Mouse (Mus musculus) limb, embryonic 11.5 days (tissue): Measurements from ENCODE around the gene Ppm1l. TPM values are rescaled to one million over a fixed set of nuclear protein-coding genes. Genes with fewer than 3 reads are reported as not detected.
"Not testable (repeated sequence)": the region's sequence is repeated elsewhere in the genome, so short reads cannot be mapped to it uniquely, and the experiment has no call there.

Experiments
- ATAC-seq: fragments of 200-750 bp; cut with Nextera tagmentation; 2 replicates; pipeline ENCODE4 v1.8.0; 2017; ENCODE audit warnings: low read depth; ENCODE audit not compliant: insufficient number of reproducible peaks, low FRiP score, low TSS enrichment
- DNase-seq: peaks from one replicate; pipeline ENCODE4 v3.0.0-alpha.2; 2015; ENCODE audit warnings: low spot score
- H3K27ac ChIP-seq: fragments of 300-500 bp; sonication (generic); replicated peaks from 2 replicates; pipeline ENCODE4 v1.5.1; 2014; ENCODE audit warnings: low read depth, mild to moderate bottlenecking, low read length
- H3K27me3 ChIP-seq: fragments of 300-500 bp; sonication (generic); 2 replicates; pipeline ENCODE4 v1.6.1; 2014; ENCODE audit warnings: mild to moderate bottlenecking, low read length, mixed read lengths; ENCODE audit not compliant: control insufficient read depth, insufficient read depth
- H3K36me3 ChIP-seq: fragments of 300-500 bp; sonication (generic); 2 replicates; pipeline ENCODE4 v1.6.1; 2014; ENCODE audit warnings: mild to moderate bottlenecking, low read length, moderate library complexity, mixed read lengths; ENCODE audit not compliant: control insufficient read depth, insufficient read depth
- H3K4me1 ChIP-seq: fragments of 300-500 bp; sonication (generic); 2 replicates; pipeline ENCODE4 v1.6.1; 2014; ENCODE audit warnings: low read length, mixed read lengths; ENCODE audit not compliant: control insufficient read depth, insufficient read depth
- H3K4me2 ChIP-seq: fragments of 300-500 bp; sonication (generic); 2 replicates; pipeline ENCODE4 v1.6.1; 2014; ENCODE audit warnings: low read depth, mild to moderate bottlenecking, moderate library complexity; ENCODE audit not compliant: severe bottlenecking
- H3K4me3 ChIP-seq: fragments of 300-500 bp; sonication (generic); 2 replicates; pipeline ENCODE4 v1.5.1; 2014; ENCODE audit warnings: low read depth, low read length
- H3K9ac ChIP-seq: fragments of 300-500 bp; sonication (generic); 2 replicates; pipeline ENCODE4 v1.6.1; 2014; ENCODE audit warnings: mild to moderate bottlenecking, low read length
- H3K9me3 ChIP-seq: fragments of 300-500 bp; sonication (generic); 2 replicates; pipeline ENCODE4 v1.6.1; 2016; ENCODE audit warnings: low read length; ENCODE audit not compliant: control insufficient read depth
- WGBS: fragments of 180-500 bp; shearing (Covaris S2); extraction: QIAGEN DNeasy Blood & Tissue Kit; methylation state at CpG from one replicate; pipeline ENCODE4 v1.1.7; 2014; 5-methylcytosine and 5-hydroxymethylcytosine counted together
- polyA plus RNA-seq: library from polyadenylated mRNA; unstranded; fragments of >200 nt; fragmentation: Nextera tagmentation; extraction: Ambion mirVana; gene quantifications from 2 replicates; pipeline ENCODE4 v1.2.1, GENCODE M21; 2014

The Ppm1l gene
- polyA plus RNA-seq, 1 experiment from 2014 or later, result 10.5 TPM

DNA sequence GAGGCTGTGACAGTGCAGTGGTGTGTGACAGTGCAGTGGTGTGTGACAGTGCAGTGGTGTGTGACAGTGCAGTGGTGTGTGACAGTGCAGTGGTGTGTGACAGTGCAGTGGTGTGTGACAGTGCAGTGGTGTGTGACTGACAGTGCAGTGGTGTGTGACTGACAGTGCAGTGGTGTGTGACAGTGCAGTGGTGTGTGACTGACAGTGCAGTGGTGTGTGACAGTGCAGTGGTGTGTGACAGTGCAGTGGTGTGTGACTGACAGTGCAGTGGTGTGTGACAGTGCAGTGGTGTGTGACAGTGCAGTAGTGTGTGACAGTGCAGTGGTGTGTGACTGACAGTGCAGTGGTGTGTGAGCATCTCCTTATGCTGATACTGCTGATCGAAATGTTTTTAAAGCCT lies 248.9 kb downstream of the Ppm1l start:
- WGBS, result 100% methylated on average over 1 of the region's 1 CpGs
- not testable (repeated sequence) for DNase-seq, H3K4me3 ChIP-seq, H3K9ac ChIP-seq, H3K9me3 ChIP-seq, H3K27ac ChIP-seq, H3K4me1 ChIP-seq, ATAC-seq, H3K27me3 ChIP-seq, H3K36me3 ChIP-seq, H3K4me2 ChIP-seq

- Histone ChIP-seq H3K9me3 (no peaks in the 10 kb centered on the region), H3K4me1 (no peaks in the 10 kb centered on the region), H3K4me2 (no peak overlapping the region), H3K27me3 (no peaks in the 10 kb centered on the region), H3K27ac (no peak overlapping the region), H3K36me3 (no peaks in the 10 kb centered on the region), H3K4me3 (no peak overlapping the region), H3K9ac (no peak overlapping the region)
- ATAC-seq, result no peak
- WGBS, result 97% methylated on average over 5 of the region's 5 CpGs
- DNase-seq, result no peak
These were observed 255.9 kb downstream of the Ppm1l start for GRCm38 (mm10) chr3:69572561-69572960.

- 94% methylated on average over 11 of the region's 11 CpGs for WGBS
- Histone ChIP-seq H3K4me2 (no peak overlapping the region), H3K27ac (no peak overlapping the region), H3K9ac (no peak overlapping the region), H3K4me1 (no peaks in the 10 kb centered on the region), H3K4me3 (no peak overlapping the region), H3K9me3 (no peaks in the 10 kb centered on the region), H3K36me3 (no peaks in the 10 kb centered on the region), H3K27me3 (no peaks in the 10 kb centered on the region)
- DNase-seq (no peak), ATAC-seq (no peak)
These were observed 258.9 kb downstream of the Ppm1l start for GRCm38 (mm10) chr3:69575577-69575976.

DNA sequence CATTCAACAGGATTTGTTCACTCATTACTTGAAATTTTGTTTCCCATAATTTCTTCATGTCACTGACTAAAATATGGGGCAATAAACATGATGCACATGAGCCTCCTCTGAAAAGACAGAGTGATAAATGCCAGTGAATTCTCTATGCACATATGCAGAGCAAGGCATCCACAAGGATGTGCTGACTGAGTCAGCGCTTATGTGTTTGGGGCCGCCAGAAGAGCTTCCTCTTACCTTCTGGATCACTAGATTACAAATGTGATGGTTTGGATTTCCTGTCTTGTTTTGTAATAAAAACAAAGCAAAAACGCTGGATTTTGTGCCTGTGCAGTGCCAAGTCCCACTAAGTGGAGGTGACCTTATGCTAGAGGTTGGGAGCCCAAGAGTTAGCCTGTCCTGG lies 260.1 kb downstream of the Ppm1l start:
- Histone ChIP-seq H3K4me1 (no peaks in the 10 kb centered on the region), H3K9me3 (no peaks in the 10 kb centered on the region), H3K4me2 (no peak overlapping the region), H3K4me3 (no peak overlapping the region), H3K27ac (no peak overlapping the region), H3K9ac (no peak overlapping the region), H3K27me3 (no peaks in the 10 kb centered on the region), H3K36me3 (no peaks in the 10 kb centered on the region)
- DNase-seq (no peak), ATAC-seq (no peak)
- WGBS, result 88% methylated on average over 3 of the region's 3 CpGs

DNA sequence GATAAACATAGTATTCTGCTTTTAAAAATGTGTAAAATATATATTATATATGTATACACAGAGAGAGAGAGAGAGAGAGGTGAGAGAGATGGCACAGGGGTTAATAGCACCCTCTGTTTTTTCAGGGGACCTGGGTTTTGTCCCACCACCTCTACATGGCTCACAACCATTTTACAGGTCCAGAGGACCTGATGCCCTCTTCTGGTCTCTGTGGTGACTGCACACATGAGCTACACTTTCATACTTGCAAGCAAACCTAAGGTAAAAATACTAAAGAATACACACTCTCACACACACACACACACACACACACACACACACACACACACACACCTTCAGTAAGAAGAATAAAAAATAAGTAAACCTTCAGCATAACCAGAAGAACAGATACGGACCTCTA lies 262.1 kb downstream of the Ppm1l start:
- 96% methylated on average over 1 of the region's 1 CpGs for WGBS

DNA sequence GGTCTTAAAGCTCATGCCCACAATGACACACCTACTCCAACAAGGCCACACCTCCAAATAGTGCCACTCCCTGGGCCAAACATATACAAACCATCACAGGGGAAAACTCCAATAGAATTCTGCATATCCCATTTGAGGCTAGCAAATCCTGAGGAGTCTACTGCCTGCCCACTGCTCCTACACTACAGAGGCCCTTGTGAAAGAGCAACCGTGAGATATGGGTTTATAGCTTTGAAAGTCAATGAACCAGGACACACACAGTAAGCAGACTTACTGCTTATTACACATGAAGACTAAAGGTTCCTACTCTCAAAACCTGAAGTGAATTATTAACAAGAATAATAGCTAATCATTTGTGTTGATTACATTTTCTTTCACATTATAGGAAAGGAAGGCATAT lies 267.1 kb downstream of the Ppm1l start:
- H3K4me1 ChIP-seq, result no peaks in the 10 kb centered on the region
- H3K9me3 ChIP-seq, result no peaks in the 10 kb centered on the region
- no peak overlapping the region for H3K4me3 ChIP-seq
- no peak overlapping the region for H3K27ac ChIP-seq
- H3K36me3 ChIP-seq, result no peaks in the 10 kb centered on the region
- no peak overlapping the region for H3K9ac ChIP-seq
- no peak for ATAC-seq
- H3K27me3 ChIP-seq, result no peaks in the 10 kb centered on the region
- WGBS, result 100% methylated on average over 1 of the region's 1 CpGs
- DNase-seq, result no peak
- no peak overlapping the region for H3K4me2 ChIP-seq

More for the DNA sequence above, 262.1 kb downstream of the Ppm1l start:
- ATAC-seq, result no peak
- DNase-seq, result no peak
- Histone ChIP-seq H3K9ac (no peak overlapping the region), H3K4me2 (no peak overlapping the region), H3K4me3 (no peak overlapping the region), H3K4me1 (no peaks in the 10 kb centered on the region), H3K36me3 (no peaks in the 10 kb centered on the region), H3K27ac (no peak overlapping the region), H3K9me3 (no peaks in the 10 kb centered on the region), H3K27me3 (no peaks in the 10 kb centered on the region)

GRCm38 (mm10) chr3:69588101-69588760 lies 271.6 kb downstream of the Ppm1l start:
- 44% methylated on average over 10 of the region's 10 CpGs for WGBS
- no peaks in the 10 kb centered on the region for H3K36me3 ChIP-seq
- H3K9me3 ChIP-seq, result no peaks in the 10 kb centered on the region
- H3K9ac ChIP-seq, result no peak overlapping the region
- no peaks in the 10 kb centered on the region for H3K27me3 ChIP-seq
- H3K4me3 ChIP-seq, result no peak overlapping the region
- H3K27ac ChIP-seq, result no peak overlapping the region
- H3K4me1 ChIP-seq, result no peaks in the 10 kb centered on the region
- no peak for DNase-seq
- no peak overlapping the region for H3K4me2 ChIP-seq
- peak; percentile 26; the same call in 1 of the 2 replicates for ATAC-seq

DNA sequence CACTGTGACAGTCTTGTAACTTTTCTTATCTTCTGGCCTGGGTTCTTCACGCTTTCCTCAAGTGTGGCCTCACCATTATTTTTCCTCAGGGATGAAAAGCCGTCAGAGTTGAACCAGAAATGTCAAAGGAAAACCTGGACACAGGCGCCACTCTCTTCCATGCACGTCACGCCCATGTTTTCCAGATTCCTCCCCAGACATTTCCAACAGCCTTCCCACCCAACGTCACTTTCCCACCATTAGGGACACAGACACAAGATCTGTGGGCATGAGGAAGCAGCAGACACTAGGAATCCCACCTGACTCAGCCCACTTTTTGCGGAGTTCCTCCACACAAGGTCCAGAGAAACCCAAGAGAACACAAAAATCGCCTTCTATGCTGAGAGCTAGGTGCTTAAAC lies 276.8 kb downstream of the Ppm1l start:
- H3K4me3 ChIP-seq, result no peak overlapping the region
- no peak overlapping the region for H3K9ac ChIP-seq
- no peaks in the 10 kb centered on the region for H3K9me3 ChIP-seq
- no peaks in the 10 kb centered on the region for H3K4me1 ChIP-seq
- DNase-seq, result no peak
- no peak for ATAC-seq
- no peaks in the 10 kb centered on the region for H3K27me3 ChIP-seq
- no peaks in the 10 kb centered on the region for H3K36me3 ChIP-seq
- H3K4me2 ChIP-seq, result no peak overlapping the region
- 89% methylated on average over 8 of the region's 8 CpGs for WGBS
- H3K27ac ChIP-seq, result no peak overlapping the region

GRCm38 (mm10) chr3:69594071-69594470 lies 277.4 kb downstream of the Ppm1l start:
- WGBS, result 71% methylated on average over 9 of the region's 9 CpGs
- no peaks in the 10 kb centered on the region for H3K4me1 ChIP-seq
- no peaks in the 10 kb centered on the region for H3K9me3 ChIP-seq
- no peak for DNase-seq
- no peak overlapping the region for H3K4me2 ChIP-seq
- no peak for ATAC-seq
- H3K9ac ChIP-seq, result no peak overlapping the region
- no peaks in the 10 kb centered on the region for H3K36me3 ChIP-seq
- no peak overlapping the region for H3K27ac ChIP-seq
- no peak overlapping the region for H3K4me3 ChIP-seq
- no peaks in the 10 kb centered on the region for H3K27me3 ChIP-seq
